In genomic region chr1:36575347-36575746, GRCm38 (mm10) we compare ENCODE assay signal across 34 mouse cellular contexts. TPM values are rescaled to one million over a fixed set of nuclear protein-coding genes. Genes with fewer than 3 reads are reported as not detected.
DNase-seq lines count a peak whose midpoint lies in the region; ATAC-seq lines count a peak whose summit lies in the region.
"Had no signal": no experiment of that assay in that cellular context is flagged by ENCODE, and none has a peak within 500 bp of the region (broad histone marks: within the 10 kb centered on the region; RNA-seq: fewer than 3 reads in every experiment).

No protein-coding gene starts in this region.

- ATAC-seq in midbrain, embryonic 13.5 days: no peak
- no peak for ATAC-seq in limb, embryonic 12.5 days (ENCODE audit: insufficient number of reproducible peaks, insufficient read depth, low FRiP score, low TSS enrichment, low read depth)
- no peak for ATAC-seq in liver, embryonic 11.5 days (replicated peaks; ENCODE audit: low FRiP score)
- no peak for ATAC-seq in inflammation-experienced regulatory T-cells, adult 6 months

- no peak overlapping the region for H3K9ac ChIP-seq in midbrain, embryonic 13.5 days (replicated peaks)
- H3K9ac ChIP-seq in limb, embryonic 12.5 days (replicated peaks): no peak overlapping the region
- no peak overlapping the region for H3K9ac ChIP-seq in liver, embryonic 11.5 days (ENCODE audit: low read depth, low read length)
- H3K9ac ChIP-seq: embryonic facial prominence, embryonic 13.5 days; hindbrain, embryonic 14.5 days; liver, embryonic 15.5 days; lung, embryonic 15.5 days; midbrain, embryonic 12.5 days; neural tube, embryonic 13.5 days had no signal

- H3K27ac ChIP-seq in heart, embryonic 10.5 days: 0 out of 2 replicates have a peak overlapping the region, but pooled peaks have one; percentile 53
- H3K27ac ChIP-seq in midbrain, embryonic 10.5 days (replicated peaks): peak overlapping the region; percentile 50
- no peak overlapping the region for H3K27ac ChIP-seq in midbrain, embryonic 13.5 days
- H3K27ac ChIP-seq in limb, embryonic 12.5 days: peak overlapping the region; percentile 26; the same call in 1 of the 2 replicates
- no peak overlapping the region for H3K27ac ChIP-seq in liver, embryonic 11.5 days (ENCODE audit: low read depth, low read length)
- H3K27ac ChIP-seq: embryonic facial prominence, embryonic 13.5 days; forebrain, embryonic 12.5 days; heart, adult 2 months; hindbrain, embryonic 14.5 days; kidney, postnatal 0 days; liver, embryonic 15.5 days; lung, embryonic 15.5 days; midbrain, embryonic 12.5 days; neural tube, embryonic 13.5 days had no signal

- H3K27me3 ChIP-seq in heart, embryonic 10.5 days (ENCODE audit: insufficient read depth, poor library complexity, severe bottlenecking): no peaks in the 10 kb centered on the region
- H3K27me3 ChIP-seq in midbrain, embryonic 10.5 days (ENCODE audit: low read depth, poor library complexity, severe bottlenecking): no peaks in the 10 kb centered on the region
- peaks cover 13% of the 10 kb centered on the region; the same call in 1 of the 2 replicates for H3K27me3 ChIP-seq in midbrain, embryonic 13.5 days
- H3K27me3 ChIP-seq in limb, embryonic 12.5 days: no peaks in the 10 kb centered on the region
- H3K27me3 ChIP-seq in liver, embryonic 11.5 days (replicated peaks; ENCODE audit: control insufficient read depth, insufficient read depth, low read length): 0 out of 2 replicates have a peak, but pooled peaks cover 2% of the 10 kb centered on the region
- H3K27me3 ChIP-seq: embryonic facial prominence, embryonic 13.5 days; liver, embryonic 15.5 days; lung, embryonic 15.5 days; midbrain, embryonic 12.5 days had no signal

- intact Hi-C loops in heart, postnatal 14 days (cut with DNase I): no loop called here

- H3K4me1 ChIP-seq in heart, embryonic 10.5 days: peaks cover 82% of the 10 kb centered on the region
- H3K4me1 ChIP-seq in midbrain, embryonic 10.5 days: peaks cover 57% of the 10 kb centered on the region
- H3K4me1 ChIP-seq in midbrain, embryonic 13.5 days (replicated peaks): peaks cover 30% of the 10 kb centered on the region
- peaks cover 64% of the 10 kb centered on the region for H3K4me1 ChIP-seq in limb, embryonic 12.5 days (replicated peaks)
- H3K4me1 ChIP-seq in liver, embryonic 11.5 days (replicated peaks; ENCODE audit: control insufficient read depth, insufficient read depth, low read length): peaks cover 26% of the 10 kb centered on the region

- H3K9me3 ChIP-seq in heart, embryonic 10.5 days: no peaks in the 10 kb centered on the region
- H3K9me3 ChIP-seq in midbrain, embryonic 10.5 days (replicated peaks): no peaks in the 10 kb centered on the region
- no peaks in the 10 kb centered on the region for H3K9me3 ChIP-seq in midbrain, embryonic 13.5 days
- H3K9me3 ChIP-seq in limb, embryonic 12.5 days: no peaks in the 10 kb centered on the region
- H3K9me3 ChIP-seq in liver, embryonic 11.5 days (ENCODE audit: control insufficient read depth, low read length): no peaks in the 10 kb centered on the region
- H3K9me3 ChIP-seq: embryonic facial prominence, embryonic 13.5 days; forebrain, embryonic 12.5 days; liver, embryonic 15.5 days; lung, embryonic 15.5 days; midbrain, embryonic 12.5 days; neural tube, embryonic 13.5 days had no signal

- no peak overlapping the region for H3K4me2 ChIP-seq in midbrain, embryonic 13.5 days (replicated peaks)
- no peak overlapping the region for H3K4me2 ChIP-seq in limb, embryonic 12.5 days
- H3K4me2 ChIP-seq in liver, embryonic 11.5 days: no peak overlapping the region
- H3K4me2 ChIP-seq: embryonic facial prominence, embryonic 13.5 days; forebrain, embryonic 12.5 days; hindbrain, embryonic 14.5 days; liver, embryonic 15.5 days; lung, embryonic 15.5 days; midbrain, embryonic 12.5 days; neural tube, embryonic 13.5 days had no signal

- DNase-seq in heart, embryonic 10.5 days (ENCODE audit: low spot score): no peak
- no peak for DNase-seq in heart, postnatal 14 days
- no peak for DNase-seq in midbrain, embryonic 10.5 days (ENCODE audit: low spot score)
- DNase-seq in liver, embryonic 11.5 days (ENCODE audit: low spot score): no peak
- DNase-seq: adrenal gland, adult 8-10 months; B cell, adult 2 months; cerebellum, adult 8-10 months; cerebellum, postnatal 25 days; gastrocnemius, postnatal 36 days; heart, adult 2 months; heart, postnatal 36 days; kidney, adult 2 months; layer of hippocampus, postnatal 36 days; left cerebral cortex, postnatal 4 days; liver; lung, postnatal 36 days; thymus, adult 18-20 months; thymus, postnatal 25 days had no signal

- no peaks in the 10 kb centered on the region for H3K36me3 ChIP-seq in heart, embryonic 10.5 days
- H3K36me3 ChIP-seq in midbrain, embryonic 10.5 days: no peaks in the 10 kb centered on the region
- H3K36me3 ChIP-seq in midbrain, embryonic 13.5 days: no peaks in the 10 kb centered on the region
- no peaks in the 10 kb centered on the region for H3K36me3 ChIP-seq in limb, embryonic 12.5 days
- H3K36me3 ChIP-seq in liver, embryonic 11.5 days (ENCODE audit: control insufficient read depth, insufficient read depth, low read length): no peaks in the 10 kb centered on the region
- H3K36me3 ChIP-seq: embryonic facial prominence, embryonic 13.5 days; forebrain, embryonic 12.5 days; liver, embryonic 15.5 days; lung, embryonic 15.5 days; midbrain, embryonic 12.5 days; neural tube, embryonic 13.5 days had no signal

- no peak overlapping the region for H3K4me3 ChIP-seq in heart, embryonic 10.5 days
- H3K4me3 ChIP-seq in midbrain, embryonic 10.5 days: no peak overlapping the region
- H3K4me3 ChIP-seq in midbrain, embryonic 13.5 days (replicated peaks): no peak overlapping the region
- no peak overlapping the region for H3K4me3 ChIP-seq in limb, embryonic 12.5 days (replicated peaks)
- no peak overlapping the region for H3K4me3 ChIP-seq in liver, embryonic 11.5 days (ENCODE audit: low read depth, low read length)
- H3K4me3 ChIP-seq: embryonic facial prominence, embryonic 13.5 days; forebrain, embryonic 12.5 days; heart, adult 2 months; liver, embryonic 15.5 days; lung, embryonic 15.5 days; midbrain, embryonic 12.5 days; neural tube, embryonic 13.5 days had no signal

- WGBS in heart, embryonic 10.5 days: 53% methylated on average over 6 of the region's 6 CpGs
- 61% methylated on average over 6 of the region's 6 CpGs for WGBS in midbrain, embryonic 10.5 days
- WGBS in midbrain, embryonic 13.5 days: 64% methylated on average over 6 of the region's 6 CpGs
- WGBS in limb, embryonic 12.5 days: 58% methylated on average over 6 of the region's 6 CpGs
- 61% methylated on average over 6 of the region's 6 CpGs for WGBS in liver, embryonic 11.5 days

RNA-seq across cellular contexts. Expression of gene Sema4c, which starts 17.2 kb away (rescaled TPM):
- polyA plus RNA-seq in heart, embryonic 10.5 days (2016; fragmentation: Nextera tagmentation; extraction: Ambion mirVana): 12.2 and 15.2 TPM in 2 replicates
- total RNA-seq in heart, postnatal 14 days (2021): 10 to 100 TPM; 19.4 to 20.0 TPM
- polyA plus RNA-seq in midbrain, embryonic 10.5 days (2016; fragmentation: Nextera tagmentation; extraction: Ambion mirVana): 20.8 and 26.3 TPM in 2 replicates
- polyA plus RNA-seq in midbrain, embryonic 13.5 days (2015; fragmentation: Nextera tagmentation; extraction: Ambion mirVana): 33.4 and 35.4 TPM in 2 replicates
- polyA plus RNA-seq in limb, embryonic 12.5 days (2016; fragmentation: Nextera tagmentation; extraction: Ambion mirVana): 34.1 and 35.3 TPM in 2 replicates
- 0.77 and 0.78 TPM in 2 replicates for polyA plus RNA-seq in liver, embryonic 11.5 days (2014; fragmentation: Nextera tagmentation; extraction: Ambion mirVana)
- under 1 TPM in 1 of 3 experiments, not detected in 2; 0.33 TPM for polyA plus RNA-seq in inflammation-experienced regulatory T-cells, adult 6 months (2017; shearing (Covaris generic))

RNA-seq across cellular contexts. Expression of gene Ankrd39, which starts 28.1 kb away (rescaled TPM):
- 23.9 and 24.5 TPM in 2 replicates for polyA plus RNA-seq in heart, embryonic 10.5 days (2016; fragmentation: Nextera tagmentation; extraction: Ambion mirVana)
- total RNA-seq in heart, postnatal 14 days (2021): 10 to 100 TPM; 10.4 to 11.9 TPM
- polyA plus RNA-seq in midbrain, embryonic 10.5 days (2016; fragmentation: Nextera tagmentation; extraction: Ambion mirVana): 17.8 and 21.2 TPM in 2 replicates
- polyA plus RNA-seq in midbrain, embryonic 13.5 days (2015; fragmentation: Nextera tagmentation; extraction: Ambion mirVana): 22.1 and 22.3 TPM in 2 replicates
- polyA plus RNA-seq in limb, embryonic 12.5 days (2016; fragmentation: Nextera tagmentation; extraction: Ambion mirVana): 24.1 and 26.8 TPM in 2 replicates
- polyA plus RNA-seq in liver, embryonic 11.5 days (2014; fragmentation: Nextera tagmentation; extraction: Ambion mirVana): 18.2 and 22.1 TPM in 2 replicates
- polyA plus RNA-seq in inflammation-experienced regulatory T-cells, adult 6 months (2017; shearing (Covaris generic)): 10 to 100 TPM; 17.5 to 24.1 (median 23.2) TPM

RNA-seq across cellular contexts. Expression of gene Gm42417, which starts 36.1 kb away (rescaled TPM):
- 0.20 and 1.0 TPM in 2 replicates for polyA plus RNA-seq in heart, embryonic 10.5 days (2016; fragmentation: Nextera tagmentation; extraction: Ambion mirVana)
- total RNA-seq in heart, postnatal 14 days (2021): 10 to 100 TPM; 52.6 to 94.6 TPM
- 0.69 TPM in 1 of 2 replicates, not detected in the other for polyA plus RNA-seq in midbrain, embryonic 10.5 days (2016; fragmentation: Nextera tagmentation; extraction: Ambion mirVana)
- polyA plus RNA-seq in midbrain, embryonic 13.5 days (2015; fragmentation: Nextera tagmentation; extraction: Ambion mirVana): not detected in 2 replicates
- 0.67 and 0.74 TPM in 2 replicates for polyA plus RNA-seq in limb, embryonic 12.5 days (2016; fragmentation: Nextera tagmentation; extraction: Ambion mirVana)
- not detected in 2 replicates for polyA plus RNA-seq in liver, embryonic 11.5 days (2014; fragmentation: Nextera tagmentation; extraction: Ambion mirVana)
- 1 to 10 TPM in 1 of 3 experiments, not detected in 2; 2.4 TPM for polyA plus RNA-seq in inflammation-experienced regulatory T-cells, adult 6 months (2017; shearing (Covaris generic))
- total RNA-seq: adrenal gland, adult 8-10 months; layer of hippocampus, postnatal 36 days; left cerebral cortex, postnatal 4 days; megakaryocyte, adult 5-6 weeks had no signal
- polyA plus RNA-seq: embryonic facial prominence, embryonic 13.5 days; heart, adult 2 months; heart, embryonic 14.5 days; intestine, embryonic 14.5 days; kidney, adult 2 months; kidney, postnatal 0 days; large intestine, adult 2 months; liver, embryonic 15.5 days; lung, embryonic 15.5 days; midbrain, embryonic 12.5 days; stomach, embryonic 14.5 days had no signal

RNA-seq across cellular contexts. Expression of gene Ankrd23, which starts 38.7 kb away (rescaled TPM):
- polyA plus RNA-seq in heart, embryonic 10.5 days (2016; fragmentation: Nextera tagmentation; extraction: Ambion mirVana): 16.7 and 19.0 TPM in 2 replicates
- total RNA-seq in heart, postnatal 14 days (2021): 100 to 1,000 TPM; 101 to 170 TPM
- 16.3 and 17.4 TPM in 2 replicates for polyA plus RNA-seq in midbrain, embryonic 10.5 days (2016; fragmentation: Nextera tagmentation; extraction: Ambion mirVana)
- 16.1 and 19.0 TPM in 2 replicates for polyA plus RNA-seq in midbrain, embryonic 13.5 days (2015; fragmentation: Nextera tagmentation; extraction: Ambion mirVana)
- polyA plus RNA-seq in limb, embryonic 12.5 days (2016; fragmentation: Nextera tagmentation; extraction: Ambion mirVana): 18.5 and 19.0 TPM in 2 replicates
- polyA plus RNA-seq in liver, embryonic 11.5 days (2014; fragmentation: Nextera tagmentation; extraction: Ambion mirVana): 11.0 and 13.4 TPM in 2 replicates
- polyA plus RNA-seq in inflammation-experienced regulatory T-cells, adult 6 months (2017; shearing (Covaris generic)): 10 to 100 TPM; 35.1 to 58.4 (median 36.4) TPM

Comparison
In these comparisons a context has a peak if more than half of its experiments do, and no peak if none do; other contexts are left out.
1. H3K27ac ChIP-seq: peak in heart, embryonic 10.5 days (single experiment), midbrain, embryonic 10.5 days (single experiment) and limb, embryonic 12.5 days (single experiment); none in midbrain, embryonic 13.5 days (single experiment) and liver, embryonic 11.5 days (single experiment).